Mouse (Mus musculus): ENCODE data around the gene Decr2. TPM values are rescaled to one million over a fixed set of nuclear protein-coding genes. Genes with fewer than 3 reads are reported as not detected.
"Not testable (repeated sequence)": the region's sequence is repeated elsewhere in the genome, so short reads cannot be mapped to it uniquely, and the experiment has no call there.

Gene Decr2
- polyA plus RNA-seq, 1 experiment from 2014 or later: 24.7 TPM

GRCm38 (mm10) chr17:26119766-26120710, 29.9 kb upstream of the Decr2 start:
- H3K4me1 ChIP-seq: peaks cover 28% of the 10 kb centered on the region
- no peak overlapping the region for H3K27ac ChIP-seq
- H3K9me3 ChIP-seq: no peaks in the 10 kb centered on the region
- peak; percentile 55 for DNase-seq (ENCODE audit: extremely low spot score, low spot score)
- H3K36me3 ChIP-seq (replicated peaks): peaks cover 6% of the 10 kb centered on the region
- no peak overlapping the region for H3K4me3 ChIP-seq
- WGBS: 52% methylated on average over 33 of the region's 33 CpGs
- peaks cover 48% of the 10 kb centered on the region for H3K27me3 ChIP-seq (ENCODE audit: poor library complexity, severe bottlenecking)

GRCm38 (mm10) chr17:26116503-26117258, 26.5 kb upstream of the Decr2 start:
- DNase-seq (ENCODE audit: extremely low spot score, low spot score): no peak
- Histone ChIP-seq H3K27me3 (ENCODE audit: poor library complexity, severe bottlenecking) (peaks cover 82% of the 10 kb centered on the region), H3K4me1 (peaks cover 25% of the 10 kb centered on the region), H3K36me3 (replicated peaks) (no peaks in the 10 kb centered on the region), H3K4me3 (no peak overlapping the region), H3K27ac (no peak overlapping the region), H3K9me3 (no peaks in the 10 kb centered on the region)
- 90% methylated on average over 17 of the region's 17 CpGs for WGBS

DNA sequence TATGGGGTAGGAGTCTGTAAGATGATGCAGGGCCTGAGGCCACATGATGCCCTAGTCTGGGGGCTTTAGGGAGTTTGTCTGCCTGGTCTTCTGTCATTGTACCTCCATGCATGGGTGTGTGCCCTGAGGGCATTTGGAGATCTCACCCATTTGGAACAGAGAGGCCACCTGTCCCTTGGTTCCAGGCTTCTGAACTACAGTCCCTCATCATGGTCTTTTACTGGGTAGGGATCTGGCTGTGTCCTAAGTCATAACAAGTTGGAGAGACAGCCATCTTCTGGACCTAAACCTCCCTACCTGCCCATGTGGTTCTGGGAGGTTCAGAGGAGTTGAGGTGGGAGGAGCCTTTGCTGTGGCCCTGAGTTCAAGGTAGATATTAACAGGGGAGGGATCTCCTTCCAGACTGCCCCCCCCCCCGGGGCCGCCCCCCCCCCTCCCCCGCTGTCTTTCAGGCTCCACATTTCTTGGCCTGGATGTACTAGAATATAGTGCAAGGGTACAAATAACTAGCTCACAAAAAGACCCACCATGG, 25.9 kb upstream of the Decr2 start:
- no peaks in the 10 kb centered on the region for H3K36me3 ChIP-seq (replicated peaks)
- H3K4me3 ChIP-seq: no peak overlapping the region
- H3K4me1 ChIP-seq: peaks cover 32% of the 10 kb centered on the region
- no peaks in the 10 kb centered on the region for H3K9me3 ChIP-seq
- peaks cover 88% of the 10 kb centered on the region for H3K27me3 ChIP-seq (ENCODE audit: poor library complexity, severe bottlenecking)
- no peak overlapping the region for H3K27ac ChIP-seq
- no peak for DNase-seq (ENCODE audit: extremely low spot score, low spot score)
- WGBS: 55% methylated on average over 3 of the region's 3 CpGs

DNA sequence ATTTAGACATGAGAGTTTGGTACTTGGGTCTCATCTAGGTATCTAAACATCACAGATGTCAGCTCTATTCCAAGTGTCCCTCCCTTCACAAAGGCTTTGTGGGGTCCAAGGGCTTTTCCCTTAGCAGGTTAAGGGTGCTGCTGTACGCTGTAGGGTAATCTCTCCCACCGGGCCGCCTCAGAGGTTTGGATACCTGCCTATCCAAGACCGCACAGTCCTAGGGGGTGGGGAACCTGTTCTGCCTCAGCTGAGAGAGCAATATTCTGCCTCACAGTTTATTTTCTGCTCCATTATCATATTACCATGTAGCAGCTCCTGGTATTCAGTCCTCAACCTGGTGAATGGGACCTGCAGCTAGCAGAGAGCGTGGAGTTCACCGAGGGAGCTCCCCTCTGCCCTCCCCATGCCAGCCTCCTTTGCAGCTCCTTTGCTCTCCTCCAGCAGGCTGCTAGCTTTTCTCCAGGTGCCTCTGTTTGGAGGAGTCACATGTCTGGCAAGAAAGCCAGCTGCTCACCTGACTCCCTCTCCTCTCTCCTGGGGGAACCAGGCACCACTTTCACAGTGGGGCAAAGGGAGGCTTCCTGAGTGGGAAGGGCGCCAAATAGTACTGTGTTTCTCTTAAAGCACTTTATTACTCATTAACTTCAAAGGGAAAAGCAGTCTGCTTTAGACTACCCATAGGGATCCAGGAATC, 25.2 kb upstream of the Decr2 start:
- Histone ChIP-seq H3K4me3 (no peak overlapping the region), H3K9me3 (no peaks in the 10 kb centered on the region), H3K4me1 (peaks cover 36% of the 10 kb centered on the region), H3K27me3 (ENCODE audit: poor library complexity, severe bottlenecking) (peaks cover 95% of the 10 kb centered on the region), H3K36me3 (replicated peaks) (no peaks in the 10 kb centered on the region), H3K27ac (no peak overlapping the region)
- 86% methylated on average over 7 of the region's 7 CpGs for WGBS
- no peak for DNase-seq (ENCODE audit: extremely low spot score, low spot score)

DNA sequence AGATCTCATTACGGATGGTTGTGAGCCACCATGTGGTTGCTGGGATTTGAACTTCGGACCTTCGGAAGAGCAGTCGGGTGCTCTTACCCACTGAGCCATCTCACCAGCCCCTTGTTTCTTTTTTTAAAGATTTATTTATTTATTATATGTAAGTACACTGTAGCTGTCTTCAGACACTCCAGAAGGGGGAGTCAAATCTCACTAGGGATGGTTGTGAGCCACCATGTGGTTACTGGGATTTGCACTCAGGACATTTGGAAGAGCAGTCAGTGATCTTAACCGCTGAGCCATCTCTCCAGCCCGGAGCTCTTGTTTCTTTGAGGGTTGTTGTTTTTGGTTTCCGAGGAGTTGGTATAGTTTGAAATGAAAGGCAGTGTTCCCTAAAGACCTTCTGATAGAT, 24.3 kb upstream of the Decr2 start:
- Histone ChIP-seq H3K27me3 (ENCODE audit: poor library complexity, severe bottlenecking) (peaks cover 96% of the 10 kb centered on the region), H3K4me1 (peaks cover 35% of the 10 kb centered on the region)
- 70% methylated on average over 7 of the region's 7 CpGs for WGBS
- DNase-seq (ENCODE audit: extremely low spot score, low spot score); H3K9me3 ChIP-seq; H3K4me3 ChIP-seq; H3K36me3 ChIP-seq (replicated peaks); H3K27ac ChIP-seq: not testable (repeated sequence)

DNA sequence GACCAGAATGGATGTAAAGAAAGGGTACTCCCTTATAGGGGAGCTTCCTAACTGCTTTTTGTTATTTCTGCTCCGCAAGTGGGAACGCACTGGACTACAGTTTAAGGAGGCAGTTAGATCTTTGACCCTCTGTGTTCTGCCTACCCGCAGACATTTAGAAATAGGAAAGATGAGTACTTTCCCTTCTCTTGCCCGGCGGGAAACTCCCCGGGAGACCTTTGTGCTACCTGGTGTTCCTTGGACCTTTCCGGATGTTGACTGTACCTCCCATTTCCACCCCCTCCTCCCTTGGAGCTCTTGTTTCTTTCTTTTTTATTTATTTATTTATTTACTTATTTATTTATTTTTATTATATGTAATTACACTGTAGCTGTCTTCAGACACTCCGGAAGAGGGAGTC, 23.9 kb upstream of the Decr2 start:
- 14% methylated on average over 8 of the region's 8 CpGs for WGBS
- H3K4me1 ChIP-seq: peaks cover 35% of the 10 kb centered on the region
- peaks cover 92% of the 10 kb centered on the region for H3K27me3 ChIP-seq (ENCODE audit: poor library complexity, severe bottlenecking)
- no peaks in the 10 kb centered on the region for H3K36me3 ChIP-seq (replicated peaks)
- no peak overlapping the region for H3K27ac ChIP-seq
- no peak for DNase-seq (ENCODE audit: extremely low spot score, low spot score)
- no peaks in the 10 kb centered on the region for H3K9me3 ChIP-seq
- H3K4me3 ChIP-seq: peak overlapping the region; percentile 91

DNA sequence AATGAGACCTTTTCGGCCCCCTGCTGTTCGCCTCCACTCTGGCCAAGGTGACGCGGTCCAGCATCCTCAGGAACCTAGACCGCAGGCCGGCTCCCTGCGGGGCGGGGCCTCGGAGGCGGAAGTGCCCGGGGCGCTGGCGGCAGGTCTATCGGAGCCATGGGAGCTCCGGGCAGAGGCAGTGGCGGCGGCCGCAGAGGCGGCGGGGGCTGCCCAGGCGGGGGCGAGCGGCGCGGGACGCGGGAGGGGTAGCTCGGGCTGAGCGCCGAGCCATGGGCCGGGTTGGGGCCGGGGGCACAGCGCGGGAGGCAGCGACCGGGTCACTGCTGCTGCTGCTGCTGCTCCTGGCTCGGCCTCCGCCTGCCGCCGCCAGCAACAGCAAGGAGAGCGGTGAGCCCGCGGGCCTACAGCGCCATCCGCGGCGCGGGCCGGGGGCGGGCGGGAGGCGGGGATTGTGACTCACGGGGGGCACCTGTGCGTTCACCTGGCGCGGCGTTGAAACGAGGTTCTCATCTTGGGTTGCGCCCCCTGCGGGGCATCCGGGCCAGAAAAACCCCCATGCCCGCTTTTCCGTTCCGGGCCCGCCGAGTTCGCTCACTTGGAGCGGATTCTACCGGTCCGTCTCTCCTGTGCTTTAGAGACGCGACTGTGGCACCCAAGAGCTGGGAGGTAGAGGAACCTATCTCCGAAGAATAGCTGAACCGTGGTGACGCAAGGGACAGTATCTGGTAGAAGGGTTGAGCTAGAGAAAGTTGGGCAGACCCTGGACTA, 23.2 kb upstream of the Decr2 start, which contains the start of gene Tmem8:
Gene Tmem8, plus strand, starts transcription at position 119 of the 768 bp plus-strand sequence.
- under 1% methylated on average over 63 of the region's 75 CpGs for WGBS
- H3K27me3 ChIP-seq (ENCODE audit: poor library complexity, severe bottlenecking): peaks cover 85% of the 10 kb centered on the region
- peak within 1 kb of the TSS; percentile 83 for H3K27ac ChIP-seq
- H3K4me1 ChIP-seq: peaks cover 35% of the 10 kb centered on the region
- H3K9me3 ChIP-seq: no peaks in the 10 kb centered on the region
- peak within 1 kb of the TSS; percentile 91 for H3K4me3 ChIP-seq
- H3K36me3 ChIP-seq (replicated peaks): no peaks in the 10 kb centered on the region
- peak; percentile 62 for DNase-seq (ENCODE audit: extremely low spot score, low spot score)

DNA sequence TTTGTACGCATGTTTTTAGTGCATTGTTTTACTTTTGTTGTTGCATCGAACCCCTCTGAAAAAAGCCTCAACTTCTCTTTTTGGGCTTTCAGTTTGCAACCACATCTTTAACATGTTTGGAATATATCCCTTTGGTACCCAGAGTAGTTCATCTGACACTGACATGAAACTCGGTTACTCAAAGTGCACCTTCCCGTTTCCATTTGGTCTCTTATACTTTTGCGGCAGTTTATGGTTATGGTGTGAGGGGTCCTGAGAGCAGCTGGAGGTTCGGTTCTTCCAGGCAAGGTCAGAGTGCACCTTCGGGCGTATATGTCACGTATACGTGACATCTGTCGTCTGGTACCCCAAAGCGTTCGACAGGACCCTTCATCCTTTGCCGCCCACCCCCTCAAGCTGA, 22.6 kb upstream of the Decr2 start:
- Histone ChIP-seq H3K4me1 (peaks cover 35% of the 10 kb centered on the region), H3K27me3 (ENCODE audit: poor library complexity, severe bottlenecking) (peaks cover 79% of the 10 kb centered on the region), H3K27ac (peak overlapping the region; percentile 83; the same call in 1 of the 2 replicates), H3K9me3 (no peaks in the 10 kb centered on the region), H3K36me3 (replicated peaks) (no peaks in the 10 kb centered on the region), H3K4me3 (peak overlapping the region; percentile 91)
- WGBS: 19% methylated on average over 14 of the region's 14 CpGs
- DNase-seq (ENCODE audit: extremely low spot score, low spot score): no peak

GRCm38 (mm10) chr17:26111722-26112121, 21.6 kb upstream of the Decr2 start:
- peaks cover 69% of the 10 kb centered on the region for H3K27me3 ChIP-seq (ENCODE audit: poor library complexity, severe bottlenecking)
- no peaks in the 10 kb centered on the region for H3K9me3 ChIP-seq
- DNase-seq (ENCODE audit: extremely low spot score, low spot score): no peak
- H3K4me3 ChIP-seq: no peak overlapping the region
- no peaks in the 10 kb centered on the region for H3K36me3 ChIP-seq (replicated peaks)
- H3K27ac ChIP-seq: no peak overlapping the region
- peaks cover 35% of the 10 kb centered on the region for H3K4me1 ChIP-seq
- WGBS: 20% methylated on average over 4 of the region's 4 CpGs

DNA sequence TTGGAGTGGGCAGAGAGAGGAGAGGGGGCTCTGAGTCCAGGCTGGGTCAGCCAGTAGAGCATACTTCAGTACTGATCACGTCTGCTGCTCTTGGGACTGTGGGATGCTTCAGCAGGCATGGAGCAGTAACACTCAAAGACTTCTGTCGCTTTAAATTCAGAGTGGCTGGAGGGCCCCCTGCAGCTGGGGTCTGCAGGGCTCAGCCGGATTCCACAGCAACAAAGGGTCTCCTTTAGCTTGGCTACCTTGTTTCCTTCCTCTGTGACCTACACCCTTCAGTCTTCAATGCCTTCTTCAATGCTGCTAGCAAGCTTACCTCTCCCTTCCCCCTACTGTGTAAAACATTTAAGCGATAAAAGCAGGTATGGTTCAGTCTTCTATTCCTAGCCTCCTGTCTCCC, 20.9 kb upstream of the Decr2 start:
- H3K36me3 ChIP-seq (replicated peaks): no peaks in the 10 kb centered on the region

GRCm38 (mm10) chr17:26110156-26110555, 20.0 kb upstream of the Decr2 start:
- Histone ChIP-seq H3K36me3 (replicated peaks) (no peaks in the 10 kb centered on the region), H3K4me1 (peaks cover 35% of the 10 kb centered on the region), H3K27ac (no peak overlapping the region), H3K27me3 (ENCODE audit: poor library complexity, severe bottlenecking) (peaks cover 53% of the 10 kb centered on the region), H3K9me3 (no peaks in the 10 kb centered on the region), H3K4me3 (no peak overlapping the region)
- no peak for DNase-seq (ENCODE audit: extremely low spot score, low spot score)
- WGBS: 17% methylated on average over 4 of the region's 4 CpGs

More for the DNA sequence above, 20.9 kb upstream of the Decr2 start:
- no peak for DNase-seq (ENCODE audit: extremely low spot score, low spot score)
- Histone ChIP-seq H3K4me3 (peak overlapping the region; percentile 9), H3K4me1 (peaks cover 35% of the 10 kb centered on the region), H3K9me3 (no peaks in the 10 kb centered on the region), H3K27me3 (ENCODE audit: poor library complexity, severe bottlenecking) (peaks cover 62% of the 10 kb centered on the region), H3K27ac (0 out of 2 replicates have a peak overlapping the region, but pooled peaks have one; percentile 54)
- WGBS: under 1% methylated on average over 4 of the region's 4 CpGs

- no peaks in the 10 kb centered on the region for H3K36me3 ChIP-seq (replicated peaks)
- H3K4me3 ChIP-seq: no peak overlapping the region
- H3K9me3 ChIP-seq: no peaks in the 10 kb centered on the region
- DNase-seq (ENCODE audit: extremely low spot score, low spot score): no peak
- H3K27ac ChIP-seq: no peak overlapping the region
- H3K4me1 ChIP-seq: peaks cover 12% of the 10 kb centered on the region
- WGBS: 68% methylated on average over 4 of the region's 4 CpGs
- H3K27me3 ChIP-seq (ENCODE audit: poor library complexity, severe bottlenecking): peaks cover 8% of the 10 kb centered on the region
Observed at GRCm38 (mm10) chr17:26105619-26106018, 15.5 kb upstream of the Decr2 start.

Measured in forebrain, embryonic 10.5 days (tissue).